Mouse (Mus musculus) heart, adult 11 months (tissue): ENCODE results near the gene Hist1h3e.
A peak's percentile ranks its signal among the peaks of the same experiment; 100 is the strongest.
"Not testable (repeated sequence)": the region's sequence is repeated elsewhere in the genome, so short reads cannot be mapped to it uniquely, and the experiment has no call there.

ENCODE experiments used
- DNase-seq: peaks from one replicate; pipeline ENCODE4 v3.0.0; 2022

Hist1h3e gene

DNA sequence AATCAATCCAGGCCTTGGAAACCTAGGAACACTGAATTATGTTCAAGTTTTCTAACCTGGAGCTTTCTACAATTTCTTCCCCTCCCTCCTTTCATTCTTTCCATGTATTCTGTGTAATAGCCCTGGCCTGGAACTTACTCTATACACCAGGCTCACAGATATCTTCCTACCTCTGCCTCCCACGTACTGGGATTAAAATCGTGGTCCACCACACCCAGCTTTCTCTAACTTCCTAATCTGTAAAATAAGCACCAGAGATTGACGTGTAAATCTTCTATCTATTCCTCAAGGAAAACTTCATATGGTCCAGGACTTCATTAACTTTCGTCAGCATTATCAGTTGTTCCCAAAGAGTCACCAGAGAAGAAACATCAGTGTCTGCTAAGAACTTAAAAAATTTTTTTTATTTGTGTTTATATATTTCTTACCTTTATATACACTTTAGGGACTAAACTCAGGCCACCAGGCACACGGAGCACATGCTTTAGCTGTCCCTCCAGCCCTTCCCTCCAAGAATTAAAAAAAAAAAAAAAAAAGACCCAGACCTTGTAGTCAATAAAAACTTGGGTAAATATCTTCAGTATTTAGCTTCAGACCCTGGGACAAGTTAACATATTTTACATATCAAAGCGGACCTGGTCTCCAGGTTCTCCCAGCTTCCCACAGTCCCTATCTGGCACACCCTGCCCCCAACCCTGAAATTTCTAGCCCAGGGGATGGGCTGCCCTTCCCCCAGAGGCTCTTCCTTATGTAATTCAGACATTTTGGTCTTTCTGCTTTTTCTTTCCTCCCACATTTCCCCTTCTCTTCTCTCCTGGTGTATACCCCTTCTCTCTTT lies 20.3 kb upstream of the Hist1h3e start:
- peak; percentile 76 for DNase-seq

DNA sequence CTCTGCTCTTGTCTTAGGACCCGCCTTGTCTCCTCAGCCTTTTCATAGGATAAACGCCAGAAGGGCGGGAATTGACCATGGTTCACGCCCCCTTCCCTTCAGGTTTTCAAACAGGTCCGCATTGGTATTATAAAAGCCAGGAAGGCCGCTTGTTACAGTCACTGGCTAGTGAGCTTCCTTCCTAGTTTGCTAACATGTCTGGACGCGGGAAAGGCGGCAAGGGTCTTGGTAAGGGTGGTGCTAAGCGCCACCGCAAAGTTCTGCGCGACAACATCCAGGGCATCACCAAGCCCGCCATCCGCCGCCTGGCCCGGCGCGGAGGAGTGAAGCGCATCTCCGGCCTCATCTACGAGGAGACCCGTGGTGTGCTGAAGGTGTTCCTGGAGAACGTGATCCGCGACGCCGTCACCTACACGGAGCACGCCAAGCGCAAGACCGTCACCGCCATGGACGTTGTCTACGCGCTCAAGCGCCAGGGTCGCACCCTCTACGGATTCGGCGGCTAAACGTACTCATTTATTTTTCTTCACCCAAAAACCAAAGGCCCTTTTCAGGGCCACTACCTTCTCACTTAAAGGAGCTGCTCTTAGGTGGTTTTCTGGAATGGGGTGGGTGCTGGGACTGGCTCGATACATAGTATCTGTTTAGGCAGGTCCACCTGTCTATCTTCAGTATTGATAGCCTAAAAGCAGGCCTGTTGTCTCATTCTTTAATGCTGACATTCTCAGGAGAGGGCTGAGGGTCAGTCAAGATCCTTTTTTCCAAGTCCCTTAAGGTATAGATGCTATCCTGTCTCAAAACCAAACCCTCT lies 19.4 kb upstream of the Hist1h3e start, which contains the start of gene Hist1h4d:
Hist1h4d (plus strand) TSS at position 191 of the 811 bp plus-strand sequence.
- DNase-seq = peak; percentile 100

DNA sequence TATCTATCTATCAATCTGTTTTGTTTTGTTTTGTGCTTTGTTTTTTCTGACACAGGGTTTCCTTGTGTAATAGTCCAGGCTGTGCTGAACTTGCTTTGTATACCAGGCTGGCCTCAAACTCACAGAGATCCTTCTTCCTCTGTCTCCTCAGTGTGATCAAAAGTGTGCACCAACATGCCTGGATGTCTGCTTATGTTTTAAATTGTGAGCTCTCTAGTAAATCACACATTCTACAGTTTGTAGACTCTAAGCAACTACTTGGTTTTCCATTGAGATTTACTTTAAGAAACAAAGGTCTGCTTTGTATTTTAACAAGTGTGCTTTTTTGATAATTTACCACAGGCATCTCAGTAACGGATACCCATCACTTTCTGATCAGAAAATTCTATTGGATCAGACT lies 15.7 kb upstream of the Hist1h3e start:
- no peak for DNase-seq

DNA sequence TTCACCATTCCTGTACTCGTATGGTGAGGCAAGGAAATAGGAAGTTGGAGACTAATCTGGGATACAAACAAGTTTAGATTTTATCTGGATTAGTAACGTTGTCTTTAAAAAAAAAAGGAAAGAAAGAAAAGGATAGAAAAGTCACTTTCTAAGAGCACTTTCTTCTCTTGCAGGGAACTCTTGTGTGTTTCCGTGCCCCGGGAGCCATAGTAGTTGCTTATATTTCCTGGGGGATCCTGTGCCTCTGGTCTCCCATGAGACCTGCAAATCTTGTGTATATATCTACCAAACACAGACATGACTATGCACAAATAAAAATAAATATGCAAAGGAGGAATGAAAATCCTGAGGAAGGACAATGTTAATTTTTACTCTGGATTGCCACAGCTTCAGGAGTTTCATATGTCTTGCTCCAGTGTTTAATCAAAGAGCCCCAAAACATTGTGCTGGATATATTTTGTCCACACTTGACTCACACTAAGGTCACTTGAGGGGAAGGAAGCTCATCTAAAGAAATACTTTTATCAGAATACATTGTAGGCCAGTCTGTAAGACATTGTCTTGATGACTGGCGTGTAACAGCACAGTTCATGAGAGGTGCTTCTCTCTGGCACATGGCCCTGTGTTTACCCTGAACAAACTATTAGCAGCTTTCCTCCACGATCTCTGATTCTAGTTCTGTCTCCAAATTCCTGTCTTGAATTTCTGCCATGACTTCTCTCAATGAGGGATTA lies 14.9 kb upstream of the Hist1h3e start:
- DNase-seq = peak; percentile 62

DNA sequence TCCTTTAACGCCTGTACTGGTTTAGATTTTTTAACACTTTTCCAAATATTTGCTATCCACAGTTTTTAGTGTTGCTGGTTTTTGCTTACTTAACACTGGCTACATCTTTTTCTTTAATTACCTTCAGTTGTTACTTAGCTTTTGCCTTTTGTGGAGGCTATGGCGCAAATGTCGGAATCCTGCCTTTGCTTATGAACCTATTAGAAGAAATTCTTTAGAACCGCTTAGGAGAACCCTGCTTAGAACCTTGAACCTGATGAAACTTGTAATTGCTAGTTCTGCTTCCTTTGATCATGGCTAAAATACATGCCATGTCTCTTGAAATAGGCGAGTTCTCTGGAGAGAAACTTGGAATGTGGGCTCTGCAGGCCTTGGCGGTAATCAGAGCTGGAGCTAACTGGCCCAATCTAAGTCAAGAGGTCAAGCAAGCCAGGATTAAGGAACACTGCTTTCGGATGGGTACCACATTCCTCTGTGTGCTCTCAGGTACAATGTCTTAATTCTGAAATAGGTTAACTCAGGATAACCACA lies 14.2 kb upstream of the Hist1h3e start:
- DNase-seq = peak; percentile 60

DNA sequence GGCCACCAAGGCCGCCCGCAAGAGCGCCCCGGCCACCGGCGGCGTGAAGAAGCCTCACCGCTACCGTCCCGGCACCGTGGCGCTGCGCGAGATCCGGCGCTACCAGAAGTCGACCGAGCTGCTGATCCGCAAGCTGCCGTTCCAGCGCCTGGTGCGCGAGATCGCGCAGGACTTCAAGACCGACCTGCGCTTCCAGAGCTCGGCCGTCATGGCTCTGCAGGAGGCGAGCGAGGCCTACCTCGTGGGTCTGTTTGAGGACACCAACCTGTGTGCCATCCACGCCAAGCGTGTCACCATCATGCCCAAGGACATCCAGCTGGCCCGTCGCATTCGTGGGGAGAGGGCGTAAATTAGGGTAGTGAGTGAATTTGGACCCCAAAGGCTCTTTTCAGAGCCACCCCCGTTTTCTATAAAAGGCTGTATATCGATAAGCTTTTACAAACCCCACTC lies 13.7 kb upstream of the Hist1h3e start:
- peak; percentile 90 for DNase-seq

DNA sequence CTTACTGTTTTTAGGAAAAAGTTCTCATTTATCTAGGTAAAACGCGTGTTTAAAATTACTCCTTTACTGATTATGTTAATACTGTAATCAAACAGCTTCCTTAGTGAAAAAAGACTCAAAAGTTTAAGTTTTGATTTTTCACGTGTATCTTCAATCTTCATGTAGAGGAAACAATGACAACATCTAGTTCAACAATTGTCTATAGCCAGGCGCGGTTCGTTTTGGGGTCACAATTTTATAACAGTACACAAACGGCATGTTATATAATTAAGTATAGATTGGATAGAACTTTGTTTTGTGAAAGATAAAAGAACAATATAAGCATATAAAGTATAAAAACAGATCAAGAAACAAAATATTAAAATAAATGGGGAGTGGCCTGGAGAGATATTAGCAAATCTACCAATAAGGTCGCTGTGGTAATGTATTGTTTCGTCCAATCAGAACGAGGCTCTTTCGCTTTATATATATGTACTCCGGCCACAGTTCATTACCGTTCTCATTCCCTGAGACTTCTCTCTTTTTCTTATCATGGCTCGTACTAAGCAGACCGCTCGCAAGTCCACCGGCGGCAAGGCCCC lies 13.2 kb upstream of the Hist1h3e start, which contains the start of gene Hist1h3d:
Hist1h3d (plus strand) TSS at position 493 of the 581 bp plus-strand sequence.
- peak; percentile 97 for DNase-seq

DNA sequence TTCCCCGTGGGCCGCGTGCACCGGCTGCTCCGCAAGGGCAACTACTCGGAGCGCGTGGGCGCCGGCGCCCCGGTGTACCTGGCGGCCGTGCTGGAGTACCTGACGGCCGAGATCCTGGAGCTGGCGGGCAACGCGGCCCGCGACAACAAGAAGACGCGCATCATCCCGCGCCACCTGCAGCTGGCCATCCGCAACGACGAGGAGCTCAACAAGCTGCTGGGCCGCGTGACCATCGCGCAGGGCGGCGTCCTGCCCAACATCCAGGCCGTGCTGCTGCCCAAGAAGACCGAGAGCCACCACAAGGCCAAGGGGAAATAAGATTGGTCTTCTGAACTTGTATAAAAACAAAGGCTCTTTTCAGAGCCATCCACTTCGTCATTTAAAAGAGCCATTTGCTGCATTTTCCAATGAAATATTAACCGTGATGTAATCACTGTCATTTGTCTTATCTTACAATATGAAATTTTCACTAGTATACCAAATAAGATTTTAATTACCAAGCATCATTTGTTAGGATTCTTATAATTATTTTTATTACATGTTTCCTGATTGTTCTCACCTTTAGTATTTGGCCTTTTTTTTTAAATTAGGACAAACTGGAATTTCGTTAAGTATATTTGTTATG lies 12.5 kb upstream of the Hist1h3e start:
- DNase-seq = peak; percentile 50

DNA sequence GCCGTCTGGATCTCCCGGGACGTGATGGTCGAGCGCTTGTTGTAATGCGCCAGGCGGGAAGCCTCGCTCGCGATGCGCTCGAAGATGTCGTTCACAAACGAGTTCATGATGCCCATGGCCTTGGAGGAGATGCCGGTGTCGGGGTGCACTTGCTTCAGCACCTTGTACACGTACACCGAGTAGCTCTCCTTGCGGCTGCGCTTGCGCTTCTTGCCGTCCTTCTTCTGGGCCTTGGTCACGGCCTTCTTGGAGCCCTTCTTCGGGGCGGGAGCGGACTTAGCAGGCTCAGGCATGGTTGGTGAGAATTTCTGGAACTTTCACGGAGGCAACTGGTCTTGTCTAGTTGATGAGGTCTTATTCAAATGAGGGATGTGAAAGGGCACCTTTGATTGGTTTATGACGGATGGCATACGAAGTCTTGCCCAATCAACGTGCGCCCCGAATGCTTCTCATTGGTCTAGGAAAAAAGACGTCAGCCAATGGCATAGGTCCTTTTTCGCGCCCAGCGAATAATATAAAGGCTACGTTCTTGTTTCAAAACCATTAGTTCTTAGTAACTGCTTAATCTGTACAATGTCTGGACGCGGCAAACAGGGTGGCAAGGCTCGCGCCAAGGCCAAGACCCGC lies 11.8 kb upstream of the Hist1h3e start, which contains the start of the genes Hist1h2bf and Hist1h2ad:
Hist1h2bf (minus strand) TSS at position 299 of the 627 bp plus-strand sequence.
Hist1h2ad (plus strand) TSS at position 484 of the 627 bp plus-strand sequence.
- peak; percentile 99 for DNase-seq

DNA sequence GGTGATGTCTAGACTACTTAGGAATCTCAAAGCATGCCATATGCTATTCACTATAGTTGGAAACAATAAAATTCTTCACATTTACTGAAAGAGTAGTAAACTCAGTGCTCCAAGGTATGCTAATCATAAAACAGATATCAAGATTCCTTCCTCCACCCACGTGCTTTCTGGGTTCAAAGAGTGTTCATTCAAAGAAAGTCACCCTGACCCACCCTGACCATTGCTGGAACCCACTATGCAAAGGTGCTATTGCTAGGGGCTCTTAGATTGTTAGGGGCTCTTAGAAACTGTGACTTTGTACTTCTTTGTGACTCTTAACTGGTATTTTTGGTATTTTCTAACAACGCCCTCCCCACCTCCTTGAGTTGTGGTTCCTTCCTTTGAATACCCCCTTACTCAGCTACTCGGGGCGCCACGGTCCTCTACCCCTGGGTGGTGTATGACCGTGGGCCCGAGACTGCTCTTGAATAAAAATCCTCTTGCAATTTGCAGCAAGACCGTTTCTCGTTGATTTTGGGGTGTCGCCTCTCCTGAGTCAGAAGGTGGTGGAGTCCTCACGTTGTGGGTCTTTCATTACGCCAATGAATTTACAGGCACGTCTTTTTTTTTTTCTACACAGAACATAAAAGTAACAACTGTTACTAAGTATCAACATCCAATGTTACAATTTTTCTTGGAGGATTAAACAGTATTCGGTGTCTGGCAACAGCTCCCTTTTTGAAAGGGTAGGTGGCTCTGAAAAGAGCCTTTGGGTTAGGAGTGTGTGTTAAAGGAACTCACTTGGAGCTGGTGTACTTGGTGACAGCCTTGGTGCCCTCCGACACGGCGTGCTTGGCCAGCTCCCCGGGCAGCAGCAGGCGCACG lies 11.1 kb upstream of the Hist1h3e start:
- DNase-seq = peak; percentile 88

DNA sequence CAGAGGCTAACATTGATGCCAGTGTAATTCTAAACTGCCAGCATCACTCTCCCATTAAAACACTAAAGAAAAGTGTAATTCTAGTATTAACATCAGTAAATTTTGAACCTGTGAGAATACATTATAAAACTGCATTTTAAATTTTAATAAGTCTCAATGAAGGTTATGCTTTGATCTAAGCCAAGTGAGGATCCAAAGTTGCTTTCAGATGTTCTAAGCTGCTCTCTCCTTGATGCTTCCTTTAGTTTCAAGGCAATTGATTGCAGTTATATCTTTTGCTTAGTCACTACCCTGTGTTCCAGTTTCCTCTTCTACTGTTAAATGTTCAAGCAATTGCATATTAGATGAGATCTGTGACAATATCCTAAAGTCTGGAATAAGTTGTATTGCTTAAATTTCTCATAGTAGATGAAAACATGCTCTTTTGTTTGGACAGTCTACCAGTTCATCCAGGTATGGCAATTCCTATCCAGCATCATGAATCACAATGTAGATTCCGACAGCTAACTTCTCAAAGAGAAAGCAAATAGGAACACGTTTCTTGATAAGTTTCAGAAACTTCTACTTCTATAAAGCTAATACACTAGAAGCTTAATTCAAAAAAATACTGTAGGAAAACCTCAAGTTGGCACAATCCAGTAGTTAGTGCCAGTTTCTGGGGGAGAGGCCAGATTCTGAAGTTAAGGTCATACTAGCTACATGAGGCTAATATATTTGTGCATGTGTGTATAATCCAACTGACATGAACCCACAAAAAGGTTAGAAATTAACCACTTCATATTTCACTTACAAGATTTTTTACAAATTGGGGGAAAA lies 10.3 kb upstream of the Hist1h3e start:
- DNase-seq = no peak

DNA sequence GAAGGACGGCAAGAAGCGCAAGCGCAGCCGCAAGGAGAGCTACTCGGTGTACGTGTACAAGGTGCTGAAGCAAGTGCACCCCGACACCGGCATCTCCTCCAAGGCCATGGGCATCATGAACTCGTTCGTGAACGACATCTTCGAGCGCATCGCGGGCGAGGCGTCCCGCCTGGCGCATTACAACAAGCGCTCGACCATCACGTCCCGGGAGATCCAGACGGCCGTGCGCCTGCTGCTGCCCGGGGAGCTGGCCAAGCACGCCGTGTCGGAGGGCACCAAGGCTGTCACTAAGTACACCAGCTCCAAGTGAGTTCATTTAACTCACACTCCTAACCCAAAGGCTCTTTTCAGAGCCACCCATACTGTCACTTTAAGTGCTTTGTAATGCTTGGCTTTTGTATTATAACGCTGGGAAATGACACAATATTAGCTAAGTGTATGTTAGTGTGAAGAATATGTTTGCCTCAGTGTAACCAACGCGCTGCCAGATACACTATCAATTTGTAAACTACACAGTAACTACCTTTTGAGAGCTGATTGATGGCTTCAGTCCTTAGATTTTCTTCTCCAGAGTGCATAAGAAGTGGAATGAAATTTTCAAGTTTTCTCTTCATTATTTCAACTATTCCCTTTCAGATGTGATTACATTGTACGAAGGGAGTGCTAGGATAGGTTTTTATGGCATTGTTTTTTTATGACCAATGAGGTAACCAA lies 9.5 kb upstream of the Hist1h3e start:
- DNase-seq = not testable (repeated sequence)

DNA sequence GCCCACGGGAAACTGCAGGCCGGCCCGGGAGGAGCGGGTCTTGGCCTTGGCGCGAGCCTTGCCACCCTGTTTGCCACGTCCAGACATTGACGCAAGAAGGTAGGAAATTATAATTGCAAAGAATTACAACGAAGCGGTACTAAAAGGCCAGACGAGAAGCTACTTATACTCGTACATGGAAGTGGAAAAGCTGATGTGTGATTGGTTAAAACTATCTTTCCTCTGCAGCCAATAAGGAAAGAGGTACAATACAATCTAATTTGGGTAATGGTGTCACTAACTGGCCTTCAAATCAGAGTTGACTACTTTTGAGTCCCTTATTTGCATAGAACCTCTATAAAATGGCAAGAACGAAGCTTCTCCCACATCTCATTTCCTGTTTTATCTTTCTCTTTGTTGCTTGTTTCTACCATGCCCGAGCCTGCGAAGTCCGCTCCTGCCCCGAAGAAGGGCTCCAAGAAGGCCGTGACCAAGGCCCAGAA lies 8.9 kb upstream of the Hist1h3e start, which contains the start of the genes Hist1h2ae and Hist1h2bg:
Hist1h2ae (minus strand) TSS at position 199 of the 482 bp plus-strand sequence.
Hist1h2bg (plus strand) TSS at position 375 of the 482 bp plus-strand sequence.
- DNase-seq = peak; percentile 98

DNA sequence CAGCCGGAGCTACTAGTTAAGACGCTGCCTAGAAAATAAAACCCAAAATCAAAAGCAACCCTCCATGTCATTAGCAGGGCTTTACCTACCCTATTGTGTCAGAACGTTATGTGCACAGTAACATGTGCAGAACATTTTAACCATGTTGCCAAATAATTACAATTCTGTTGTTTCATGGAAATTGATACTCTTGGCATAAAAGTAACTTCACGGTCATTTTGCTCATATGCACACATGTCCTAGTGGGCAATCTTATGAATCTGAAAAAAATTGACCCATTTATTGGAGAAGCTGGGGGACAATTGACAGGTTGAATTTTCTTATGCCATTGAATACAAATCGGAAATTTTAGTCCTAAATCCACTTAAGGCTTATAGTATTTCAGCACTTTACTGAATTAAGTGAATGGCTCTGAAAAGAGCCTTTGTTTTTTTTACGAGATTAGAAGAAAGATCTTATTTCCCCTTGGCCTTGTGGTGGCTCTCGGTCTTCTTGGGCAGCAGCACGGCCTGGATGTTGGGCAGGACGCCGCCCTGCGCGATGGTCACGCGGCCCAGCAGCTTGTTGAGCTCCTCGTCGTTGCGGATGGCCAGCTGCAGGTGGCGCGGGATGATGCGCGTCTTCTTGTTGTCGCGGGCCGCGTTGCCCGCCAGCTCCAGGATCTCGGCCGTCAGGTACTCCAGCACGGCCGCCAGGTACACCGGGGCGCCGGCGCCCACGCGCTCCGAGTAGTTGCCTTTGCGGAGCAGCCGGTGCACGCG lies 8.3 kb upstream of the Hist1h3e start:
- not testable (repeated sequence) for DNase-seq

DNA sequence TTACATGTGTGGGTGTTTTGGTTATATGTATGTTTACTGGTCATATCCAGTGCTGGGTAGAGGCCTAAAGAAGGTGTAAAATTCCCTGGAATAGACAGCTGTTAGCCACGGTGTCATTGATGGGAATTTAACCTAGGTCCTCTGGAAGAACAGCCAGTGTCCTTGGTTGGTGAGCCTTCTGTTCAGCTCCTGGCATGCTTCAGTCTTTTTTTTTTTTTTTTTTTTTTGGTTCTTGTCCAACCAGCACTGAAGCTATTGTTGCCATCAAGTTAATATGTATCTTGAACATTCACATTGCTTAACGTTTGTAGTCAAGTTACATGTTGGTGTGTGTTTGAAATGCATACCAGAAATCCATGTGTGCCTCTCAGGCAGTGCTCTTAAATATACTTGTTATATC lies 2.3 kb upstream of the Hist1h3e start:
- DNase-seq = no peak

DNA sequence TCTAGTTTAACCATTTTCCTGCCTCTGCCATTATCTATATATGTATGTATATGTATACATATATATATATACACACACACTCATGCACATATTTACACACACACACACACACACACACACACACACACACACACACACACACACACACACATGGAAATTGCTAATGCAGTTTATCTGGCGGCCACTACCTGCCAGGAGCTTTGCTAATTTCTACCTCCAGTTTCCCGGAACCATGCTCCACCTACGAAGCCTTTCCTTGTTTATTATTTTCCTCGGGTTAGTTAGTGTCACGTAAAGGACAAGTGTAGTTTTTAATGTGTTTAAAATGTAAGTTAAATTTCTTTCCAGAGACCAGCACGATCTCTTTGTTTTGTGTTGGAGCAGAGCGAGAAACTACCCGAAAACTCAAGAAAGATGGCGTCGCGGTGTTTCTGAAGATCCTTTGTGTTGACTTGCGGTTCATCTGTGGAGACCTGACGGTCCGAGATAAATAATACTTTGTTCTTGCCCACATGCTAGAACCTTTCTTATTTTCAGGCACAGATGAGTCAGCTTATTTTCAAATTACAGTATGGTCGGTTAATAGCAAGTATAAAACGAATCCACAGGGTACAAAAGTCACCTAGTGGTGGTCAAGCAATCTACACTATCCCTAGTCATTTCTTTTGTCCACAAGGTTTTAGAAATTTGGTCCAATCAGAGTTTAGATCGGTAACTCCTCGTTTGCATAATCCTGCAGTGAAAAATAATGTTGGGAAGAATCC lies 712 bp upstream of the Hist1h3e start:
- peak; percentile 90 for DNase-seq

DNA sequence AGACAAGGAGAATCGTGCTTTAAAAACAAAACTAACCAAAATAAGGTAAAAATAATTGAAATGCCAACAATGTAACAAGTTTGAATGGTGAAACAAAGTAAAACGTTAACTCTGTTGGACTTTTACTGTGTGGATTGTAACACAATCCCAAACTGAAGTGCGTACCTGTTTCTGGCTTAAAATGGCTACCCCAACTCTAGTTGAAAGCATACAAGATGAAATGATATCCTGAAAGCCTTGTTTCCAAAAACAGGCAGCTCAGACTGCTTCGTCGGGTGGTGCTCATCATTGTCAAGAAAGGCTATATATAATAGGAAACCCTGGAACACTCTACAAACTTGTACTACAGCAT lies 662 bp downstream of the Hist1h3e start:
- not testable (repeated sequence) for DNase-seq
